Mouse (Mus musculus): ENCODE data around the gene 5730522E02Rik. TPM values are rescaled to one million over a fixed set of nuclear protein-coding genes. Genes with fewer than 3 reads are reported as not detected.

The 5730522E02Rik gene
- total RNA-seq, 2 experiments from 2014 or later, result not detected

DNA sequence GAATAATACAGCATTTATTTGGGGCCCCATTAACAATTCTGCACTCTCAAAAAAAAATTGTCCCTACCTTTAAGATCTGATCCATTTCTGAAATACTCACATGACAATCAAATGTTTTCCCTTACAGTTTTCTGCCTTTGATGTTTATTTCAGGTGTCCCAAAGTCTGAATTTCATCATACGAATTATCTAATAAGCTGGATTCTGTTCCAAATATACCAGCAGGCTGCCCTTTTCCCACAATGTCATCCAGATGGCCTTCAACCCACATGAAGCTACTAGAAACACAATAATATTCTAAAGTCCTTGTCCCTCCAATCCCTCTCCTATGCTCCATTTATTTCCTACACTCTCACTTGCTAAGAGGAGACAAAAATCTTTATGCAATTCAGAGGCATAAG is 372.1 kb downstream of the 5730522E02Rik start:
- DNase-seq (ENCODE audit: low spot score), result no peak

DNA sequence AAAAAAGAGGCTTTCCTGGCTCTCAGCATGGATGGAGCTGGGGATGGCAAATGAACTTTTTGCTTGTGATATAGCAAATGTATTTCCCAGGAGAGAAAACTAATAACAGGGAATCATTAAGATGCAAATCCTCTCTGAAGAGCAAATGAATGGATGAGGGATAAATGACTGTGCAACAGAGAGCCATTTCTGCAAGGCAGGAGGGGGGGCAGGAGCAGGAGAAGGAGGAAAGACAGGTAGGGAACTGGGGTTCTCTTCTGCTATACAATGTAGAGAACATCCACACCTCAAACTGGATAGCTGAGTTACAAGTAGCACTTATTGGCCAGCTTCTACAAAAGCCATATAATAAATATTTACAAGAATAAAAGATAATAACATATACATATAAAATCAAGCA is 390.8 kb downstream of the 5730522E02Rik start:
- DNase-seq (ENCODE audit: low spot score), result no peak

DNA sequence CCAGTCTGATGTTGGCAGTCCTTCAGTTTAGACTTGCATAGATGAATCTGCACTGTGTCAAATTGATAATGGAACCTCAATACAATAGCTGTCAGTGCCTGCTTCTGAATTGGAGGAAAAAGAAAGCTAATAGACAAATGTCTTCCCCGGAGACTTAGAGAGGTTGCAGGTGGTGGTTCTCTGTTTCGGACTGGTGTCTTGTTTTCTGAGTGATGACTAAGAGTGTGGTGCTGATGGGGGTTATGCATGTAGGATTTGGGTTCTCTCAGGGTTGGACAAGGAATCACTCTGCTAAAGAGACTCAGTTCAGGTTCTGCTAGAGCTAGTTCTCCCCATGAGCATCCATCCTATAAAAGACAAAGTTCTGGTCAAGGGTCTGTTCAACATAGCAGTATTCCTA is 397.1 kb downstream of the 5730522E02Rik start:
- no peak for DNase-seq (ENCODE audit: low spot score)

DNA sequence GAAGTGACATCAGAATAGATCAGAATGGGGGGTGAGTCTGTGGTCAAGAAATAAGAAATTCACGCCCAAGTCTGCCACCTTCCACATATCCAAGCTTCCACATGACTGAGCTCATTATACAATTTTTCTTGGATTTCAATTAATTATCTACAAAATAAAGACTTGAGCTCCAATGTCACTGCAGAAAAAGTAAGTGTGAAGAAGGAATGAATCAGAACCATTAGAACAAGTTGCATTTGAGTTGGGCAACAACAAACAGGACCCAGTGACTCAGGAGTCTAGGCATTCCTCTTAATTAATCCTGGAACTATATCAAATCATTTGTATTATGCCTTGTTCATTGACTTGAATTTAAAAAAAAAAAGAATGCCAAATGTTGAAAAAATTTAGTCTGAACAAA is 422.9 kb downstream of the 5730522E02Rik start:
- no peak for DNase-seq (ENCODE audit: low spot score)

DNA sequence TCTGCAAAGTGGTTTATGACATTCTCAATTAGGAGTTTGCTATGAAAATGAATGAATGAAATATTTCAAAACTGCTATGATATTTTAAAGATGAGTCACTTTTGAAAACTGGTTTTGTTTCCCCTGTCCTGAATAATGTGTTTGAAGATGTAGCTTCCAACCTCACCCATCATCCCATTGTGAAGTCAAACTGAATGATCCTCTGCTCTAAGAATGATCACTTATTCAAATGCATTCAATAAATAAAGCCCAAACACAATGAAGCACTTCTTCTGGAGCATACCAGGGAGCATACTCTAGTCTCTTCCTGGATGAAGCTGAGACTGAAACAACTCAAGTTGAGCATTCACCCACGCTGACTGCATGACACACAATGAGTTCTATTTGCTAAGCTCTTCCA is 438.3 kb downstream of the 5730522E02Rik start:
- DNase-seq (ENCODE audit: low spot score), result no peak

DNA sequence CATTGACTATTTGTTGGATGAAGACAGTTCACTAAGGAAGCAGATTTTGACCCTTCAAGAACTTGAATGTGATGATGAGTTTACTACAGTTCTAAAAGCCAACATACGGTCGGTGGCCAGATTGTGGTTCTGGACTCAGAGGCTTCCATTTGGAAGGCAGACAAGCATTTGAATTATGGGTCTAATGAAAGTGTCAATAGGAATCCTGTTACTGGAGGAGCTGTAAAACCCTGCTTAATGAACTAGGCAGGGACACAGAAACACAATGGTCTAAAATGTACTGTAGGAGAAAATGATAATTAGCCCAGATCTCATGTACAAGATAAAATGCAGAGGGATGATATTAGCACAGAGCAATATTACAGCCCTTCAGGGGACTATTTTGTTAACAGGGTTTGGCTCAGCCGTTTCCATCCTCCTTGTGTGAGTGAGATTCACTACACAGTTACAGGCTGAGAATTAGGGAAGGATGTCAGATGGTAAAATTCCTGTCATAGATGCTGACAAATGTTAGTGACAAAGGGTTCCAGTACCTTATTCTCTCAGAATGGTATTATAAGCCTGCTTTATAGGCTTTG is 439.5 kb downstream of the 5730522E02Rik start:
- DNase-seq (ENCODE audit: low spot score), result no peak

DNA sequence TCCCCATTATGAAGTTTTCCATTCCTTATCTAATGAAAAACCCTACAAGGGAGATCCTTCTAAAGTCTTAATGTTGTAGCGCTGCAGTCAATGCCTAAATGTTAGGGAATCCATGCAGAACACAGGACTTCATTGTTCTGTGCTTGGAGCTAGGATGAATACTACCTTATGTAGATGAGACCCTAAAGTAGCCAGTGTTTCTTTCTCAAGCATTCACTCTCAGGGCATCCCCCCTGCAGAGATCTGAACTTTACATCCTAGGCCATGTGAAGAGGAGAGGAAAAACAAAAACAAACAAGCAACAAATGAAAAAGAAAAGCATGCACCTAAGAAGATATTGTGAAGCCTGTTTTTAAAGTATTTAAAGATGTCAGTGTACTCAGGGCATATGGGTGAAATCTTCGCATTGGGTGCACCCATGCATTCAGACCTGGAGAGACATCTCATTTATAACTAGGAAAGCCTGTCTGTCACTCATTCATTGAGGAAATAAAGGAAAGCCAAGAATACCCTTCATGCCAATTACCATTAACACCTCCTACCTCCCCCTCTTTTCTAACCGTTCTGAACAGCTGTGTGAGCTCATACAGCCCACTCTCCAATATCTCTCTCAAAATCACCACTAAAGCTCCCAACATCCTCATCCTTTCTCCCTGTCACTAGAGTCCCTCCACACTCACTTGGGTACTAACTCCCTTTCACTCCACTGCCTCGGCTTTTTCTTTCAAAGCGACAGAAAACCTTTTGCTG is 442.8 kb downstream of the 5730522E02Rik start:
- DNase-seq (ENCODE audit: low spot score), result no peak

DNA sequence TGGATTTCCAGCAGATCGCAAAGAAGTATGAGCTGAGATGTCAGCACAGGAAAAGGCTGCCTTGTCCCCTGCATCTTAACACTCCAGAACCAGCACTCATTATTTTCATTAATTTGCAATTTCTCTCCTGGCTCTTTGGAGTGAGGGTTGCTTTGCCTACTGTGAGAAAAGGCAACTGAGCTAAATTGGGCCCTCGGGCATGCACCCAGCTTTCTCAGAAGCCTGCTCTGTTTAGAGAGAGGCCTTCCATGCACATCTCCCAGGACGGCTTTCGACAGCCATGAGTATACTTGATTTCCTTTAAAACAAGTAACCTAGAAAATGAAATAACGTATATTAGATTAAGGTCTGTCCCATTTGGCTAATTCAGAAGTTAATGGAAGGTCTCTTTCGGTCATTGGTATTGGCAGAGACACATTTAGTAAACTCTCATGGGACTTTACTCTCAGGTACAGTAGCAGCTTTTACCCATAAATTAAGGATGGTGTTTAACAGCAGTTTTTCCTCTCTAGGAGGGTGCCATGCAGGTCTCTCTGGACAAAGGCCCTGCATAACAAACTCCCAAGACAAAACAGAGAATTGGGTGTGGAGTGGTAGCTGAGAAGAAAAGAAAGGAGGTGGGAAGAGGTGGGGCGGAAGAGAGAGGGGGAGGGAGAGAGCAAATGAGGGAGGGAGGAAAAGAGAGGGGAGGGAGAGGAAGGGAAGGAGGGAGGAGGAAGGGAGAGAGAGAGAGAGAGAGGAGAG is 457.2 kb downstream of the 5730522E02Rik start:
- DNase-seq (ENCODE audit: low spot score), result no peak

DNA sequence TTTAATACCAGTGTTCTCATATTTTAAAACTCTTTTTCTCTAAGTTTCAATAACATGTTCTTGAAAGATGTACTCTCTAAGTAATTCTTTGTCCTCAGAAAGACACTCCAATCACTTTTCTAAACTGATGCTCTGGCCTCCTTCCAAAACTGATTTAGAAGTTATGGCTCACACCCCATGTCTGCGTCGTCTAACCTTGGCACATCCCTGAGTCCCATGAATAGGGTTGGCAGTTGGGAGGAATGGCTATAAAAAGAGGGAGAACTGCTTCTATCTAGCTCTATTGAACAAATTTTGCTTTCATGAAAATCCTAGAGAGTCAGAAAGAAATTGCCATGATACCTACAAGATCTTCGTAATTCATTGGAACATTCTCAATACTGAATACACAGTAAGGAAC is 458.1 kb downstream of the 5730522E02Rik start:
- no peak for DNase-seq (ENCODE audit: low spot score)

DNA sequence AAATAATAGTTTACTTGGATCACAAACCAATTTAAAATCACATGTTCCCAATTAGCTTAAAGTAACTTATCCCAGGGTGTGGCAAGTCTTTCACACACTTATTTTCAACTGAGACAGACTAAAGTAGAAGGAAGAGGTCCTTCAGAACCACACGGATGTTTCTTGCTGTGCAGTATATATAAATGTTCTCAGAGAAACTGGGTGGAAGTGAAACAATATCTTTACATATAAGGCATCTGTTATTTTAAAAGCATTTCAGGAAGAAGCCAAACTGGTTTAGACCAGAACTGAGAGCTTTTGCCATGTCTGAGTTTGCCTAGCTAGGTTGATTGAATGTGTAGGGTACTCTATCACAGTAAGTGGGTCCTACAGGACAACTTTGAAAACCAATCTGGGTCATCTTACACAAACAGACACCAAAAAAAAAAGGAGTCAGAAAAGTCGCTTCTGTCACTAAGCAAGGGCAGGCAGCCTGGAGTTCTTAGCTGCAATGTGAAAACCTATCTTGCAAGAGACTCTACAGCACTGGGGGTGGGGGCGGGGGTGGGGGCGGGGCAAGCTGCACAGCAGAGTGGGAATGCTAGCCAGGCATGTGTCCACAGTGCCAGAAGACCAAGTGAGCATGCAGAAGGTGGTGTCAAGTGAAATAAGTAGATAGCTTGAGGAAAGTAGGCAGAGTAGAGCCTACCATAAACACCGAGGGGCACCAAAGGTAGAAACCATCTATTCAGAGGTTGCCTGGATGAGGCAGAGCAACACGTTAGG is 463.3 kb downstream of the 5730522E02Rik start:
- DNase-seq (ENCODE audit: low spot score), result no peak

DNA sequence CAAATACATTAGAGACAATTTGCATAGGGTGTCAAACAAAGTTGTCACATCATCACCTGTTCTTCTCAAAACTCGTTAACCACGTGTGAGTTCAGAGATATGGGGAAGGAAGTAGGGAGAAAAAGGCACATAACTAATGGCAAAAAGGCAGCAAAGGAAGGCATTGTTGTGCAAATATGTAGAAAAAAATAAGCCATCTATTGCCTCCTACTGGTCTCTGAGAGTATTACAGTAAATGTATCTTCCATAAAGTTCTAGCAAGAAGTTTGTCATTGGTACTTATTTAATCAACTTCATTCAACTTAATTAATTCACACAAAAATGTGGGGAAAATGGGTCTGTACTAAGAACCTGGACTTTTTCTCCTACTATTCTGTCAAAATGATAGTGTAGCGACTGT is 466.9 kb downstream of the 5730522E02Rik start:
- no peak for DNase-seq (ENCODE audit: low spot score)

DNA sequence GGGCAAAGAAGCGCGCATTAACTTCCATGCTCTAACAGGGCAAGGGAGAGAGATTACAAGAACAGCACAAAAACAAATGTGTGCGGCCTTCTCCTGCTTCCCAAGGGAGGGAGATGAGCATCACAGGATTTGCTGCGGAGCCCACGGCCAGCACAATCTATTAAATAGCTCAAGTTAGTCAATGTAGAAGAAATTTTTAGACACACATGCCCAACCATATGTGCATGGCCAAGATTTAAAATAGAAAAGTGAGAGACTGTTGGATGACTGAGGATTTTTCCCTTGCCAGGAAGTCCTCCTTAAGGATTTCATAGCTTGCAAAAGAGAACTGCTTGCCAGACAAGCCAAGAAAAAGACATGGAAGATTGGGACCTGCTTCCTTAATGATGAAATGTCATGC is 473.3 kb downstream of the 5730522E02Rik start:
- no peak for DNase-seq (ENCODE audit: low spot score)

DNA sequence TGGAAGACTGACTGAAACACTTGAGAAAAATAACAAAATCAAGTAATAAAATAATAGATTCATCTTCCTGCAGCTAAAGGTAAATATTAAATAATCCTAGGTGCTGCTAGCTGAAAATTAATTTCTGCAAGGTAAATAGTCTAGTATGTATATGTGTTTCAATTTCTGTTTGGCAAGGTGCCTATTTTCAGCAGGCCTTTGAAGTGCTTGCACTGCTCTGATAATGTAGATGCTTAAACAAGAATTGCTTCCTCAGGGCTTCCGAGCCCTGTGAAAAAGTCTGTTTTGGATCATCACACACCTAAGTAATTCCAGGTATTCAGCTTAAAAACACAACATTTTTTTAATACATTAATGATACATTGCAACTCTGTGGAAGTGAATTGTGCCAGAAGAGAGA is 481.1 kb downstream of the 5730522E02Rik start:
- DNase-seq (ENCODE audit: low spot score), result no peak

DNA sequence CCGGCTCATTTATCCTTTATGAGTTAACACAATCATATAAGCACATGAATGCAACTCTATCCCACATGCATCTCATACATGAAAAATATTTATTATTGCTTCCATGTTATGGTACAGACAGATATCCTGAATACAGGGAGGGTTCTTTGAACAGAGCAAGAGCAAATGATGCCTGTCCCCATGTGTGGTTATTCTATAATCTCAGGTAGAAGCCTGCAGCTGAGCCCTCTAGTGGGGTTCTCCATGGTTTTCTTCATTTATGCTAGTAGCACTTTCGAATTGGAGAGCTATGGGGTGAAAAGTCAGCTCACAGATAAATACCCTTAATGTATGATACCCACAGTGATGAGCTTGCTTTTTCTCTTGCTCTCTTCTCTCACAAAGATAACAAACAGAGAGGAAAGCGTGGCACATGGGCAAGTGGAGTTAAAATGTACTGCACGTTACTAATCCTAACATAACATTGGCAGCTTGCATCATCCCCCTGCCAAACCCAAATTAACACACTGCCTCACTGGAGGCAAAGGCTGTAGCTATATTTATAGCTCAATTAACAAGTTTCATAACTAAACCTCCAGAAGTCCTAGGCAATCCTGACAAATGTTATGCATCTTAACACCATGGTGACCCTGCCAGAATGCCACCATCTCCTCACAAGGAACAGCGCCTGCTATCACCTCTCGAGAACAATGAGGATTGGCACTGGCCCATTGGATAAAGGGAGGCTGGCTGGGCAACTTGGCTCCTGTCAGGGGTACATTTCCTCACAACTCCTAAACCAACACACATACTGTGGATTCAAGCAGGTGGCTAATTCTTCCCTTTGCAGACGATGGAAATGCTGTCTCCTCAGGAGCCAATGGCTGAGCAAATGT is 494.9 kb downstream of the 5730522E02Rik start:
- no peak for DNase-seq (ENCODE audit: low spot score)

DNA sequence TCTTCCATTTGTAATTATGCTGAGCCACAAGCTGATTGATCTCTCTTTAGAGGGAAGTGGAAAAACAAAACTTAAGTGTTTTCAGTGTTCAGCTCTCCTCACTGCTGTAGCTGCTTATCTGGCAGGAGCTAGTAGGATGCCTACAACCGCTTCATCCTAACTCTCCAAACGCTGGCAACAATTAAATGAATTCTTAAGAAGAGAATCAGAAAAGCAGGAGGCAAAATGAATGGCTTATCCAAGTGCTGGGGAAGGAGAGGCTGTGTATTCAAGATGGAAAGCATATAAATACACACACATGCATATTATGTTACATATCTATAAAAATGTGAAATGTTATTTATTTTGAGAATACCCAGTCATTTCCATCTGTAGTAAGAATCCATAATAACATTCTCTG is 500.0 kb downstream of the 5730522E02Rik start:
- no peak for DNase-seq (ENCODE audit: low spot score)

DNA sequence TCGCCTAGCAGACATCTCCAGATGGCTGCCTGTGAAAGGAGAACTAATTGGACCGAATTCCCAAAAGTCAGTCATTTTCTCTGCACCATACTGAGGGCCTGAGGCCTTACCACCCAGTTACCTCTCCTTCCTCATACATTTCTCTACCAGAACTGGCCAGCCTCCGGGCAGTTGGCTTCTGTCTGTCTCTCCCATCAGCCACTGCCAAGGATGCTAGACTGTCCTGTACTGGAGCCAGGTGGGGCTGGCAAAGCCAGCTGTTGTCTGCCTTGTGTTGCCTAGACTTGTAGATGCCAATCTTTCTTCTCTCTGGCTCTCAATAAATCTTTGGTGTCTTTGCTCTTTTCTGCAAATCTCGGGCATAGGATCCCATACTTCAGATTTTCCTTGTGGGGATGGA is 500.7 kb downstream of the 5730522E02Rik start:
- DNase-seq (ENCODE audit: low spot score), result no peak

DNA sequence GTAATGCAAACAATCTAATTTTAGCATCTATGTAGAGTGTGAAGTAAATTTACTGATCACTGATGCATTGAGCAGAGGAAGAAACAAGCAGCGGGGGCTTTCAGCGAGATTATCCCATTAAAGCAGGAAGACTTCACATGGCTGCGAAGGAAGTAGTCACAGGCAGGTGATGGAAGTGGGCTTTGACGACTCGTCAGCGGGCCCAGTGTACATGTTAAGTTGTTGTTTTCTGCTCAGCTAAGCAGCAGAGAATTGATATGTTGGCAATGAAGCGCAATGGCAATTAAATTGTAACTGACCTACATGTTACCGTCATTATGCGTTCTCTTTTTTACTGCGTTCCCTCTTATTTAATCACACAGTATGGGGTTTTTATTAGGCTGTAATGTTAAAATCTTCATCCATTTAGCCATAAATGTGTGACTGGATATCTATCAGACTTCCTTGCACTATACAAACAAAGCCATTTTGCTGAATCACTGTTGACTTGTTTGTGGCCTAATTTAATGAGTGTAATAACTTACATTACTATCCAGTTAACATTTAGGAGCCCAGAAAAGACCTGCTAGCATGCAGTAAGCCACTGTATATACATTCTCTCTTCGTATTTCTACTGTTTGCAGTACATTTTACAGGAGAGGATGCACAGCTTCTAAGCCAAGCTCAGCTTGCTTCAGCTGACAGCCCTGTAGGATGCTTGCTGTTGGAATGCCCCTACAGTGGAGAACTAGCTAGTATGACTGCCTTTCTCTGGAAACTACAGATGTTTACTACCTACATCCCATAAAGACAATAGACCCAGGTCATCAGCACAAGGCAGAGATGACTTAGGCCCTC is 506.0 kb downstream of the 5730522E02Rik start:
- no peak for DNase-seq (ENCODE audit: low spot score)

DNA sequence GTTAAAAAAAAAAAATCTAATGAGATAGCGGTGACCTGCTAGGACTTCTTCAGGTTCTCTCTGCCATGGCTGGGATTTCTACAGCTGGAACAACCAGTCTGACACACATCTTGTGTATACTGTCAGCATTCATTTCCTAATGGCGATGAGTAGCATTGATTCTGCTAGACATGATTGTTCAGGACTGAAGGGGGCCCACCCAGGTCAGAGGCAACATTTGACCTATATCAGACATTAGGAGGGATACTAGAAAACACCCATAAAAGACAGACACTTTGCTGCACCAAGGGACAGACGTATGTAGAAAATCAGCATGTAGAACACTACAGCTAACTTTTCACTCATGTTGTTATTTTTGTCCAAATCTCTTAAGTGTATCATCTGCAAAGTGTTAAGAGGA is 507.8 kb downstream of the 5730522E02Rik start:
- DNase-seq (ENCODE audit: low spot score), result no peak

DNA sequence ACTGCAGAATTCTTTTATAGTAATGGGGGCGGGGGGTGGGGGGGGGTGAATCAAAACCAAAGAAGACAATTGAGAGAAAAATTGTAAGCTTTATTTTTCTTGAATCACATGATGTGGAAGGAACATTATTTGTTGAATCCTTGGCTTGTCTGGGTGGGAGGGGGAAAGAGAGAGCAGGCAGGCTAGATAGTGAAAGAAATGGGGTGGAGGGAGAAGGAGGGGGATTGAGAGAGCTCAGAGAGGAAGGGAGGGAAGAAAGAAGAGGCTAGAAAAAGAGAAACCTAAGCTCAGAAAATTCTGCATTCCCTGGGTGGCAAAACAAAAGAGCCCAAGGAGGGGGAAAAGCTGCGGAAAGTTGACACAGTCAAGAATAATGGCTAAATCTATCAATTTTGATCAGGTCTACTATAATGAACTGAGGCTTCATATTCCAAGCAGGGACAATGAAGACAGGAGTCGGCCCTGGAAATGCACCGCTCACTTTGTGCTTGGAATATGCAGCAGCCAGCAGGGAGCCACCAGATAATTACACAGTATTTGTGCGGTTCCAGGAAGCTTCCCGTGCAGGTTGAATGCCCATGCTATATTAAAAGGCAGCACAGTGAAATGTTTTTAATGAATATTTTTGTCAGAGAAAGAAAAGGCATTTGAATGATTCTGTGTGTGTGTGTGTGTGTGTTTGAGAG is 512.9 kb downstream of the 5730522E02Rik start:
- DNase-seq (ENCODE audit: low spot score), result no peak

Measured in gastrocnemius, adult 18-20 months (tissue).